Mouse (Mus musculus) MEL-GATA-1-ER (cell line): Measurements from ENCODE around the gene Hoxc11.
A peak's percentile ranks its signal among the peaks of the same experiment; 100 is the strongest.

Experiments used
- DNase-seq: peaks from one replicate; pipeline ENCODE4 v3.0.0-alpha.2; 2012; ENCODE audit warnings: low read depth; ENCODE audit errors: extremely low read depth

Hoxc11 gene

DNA sequence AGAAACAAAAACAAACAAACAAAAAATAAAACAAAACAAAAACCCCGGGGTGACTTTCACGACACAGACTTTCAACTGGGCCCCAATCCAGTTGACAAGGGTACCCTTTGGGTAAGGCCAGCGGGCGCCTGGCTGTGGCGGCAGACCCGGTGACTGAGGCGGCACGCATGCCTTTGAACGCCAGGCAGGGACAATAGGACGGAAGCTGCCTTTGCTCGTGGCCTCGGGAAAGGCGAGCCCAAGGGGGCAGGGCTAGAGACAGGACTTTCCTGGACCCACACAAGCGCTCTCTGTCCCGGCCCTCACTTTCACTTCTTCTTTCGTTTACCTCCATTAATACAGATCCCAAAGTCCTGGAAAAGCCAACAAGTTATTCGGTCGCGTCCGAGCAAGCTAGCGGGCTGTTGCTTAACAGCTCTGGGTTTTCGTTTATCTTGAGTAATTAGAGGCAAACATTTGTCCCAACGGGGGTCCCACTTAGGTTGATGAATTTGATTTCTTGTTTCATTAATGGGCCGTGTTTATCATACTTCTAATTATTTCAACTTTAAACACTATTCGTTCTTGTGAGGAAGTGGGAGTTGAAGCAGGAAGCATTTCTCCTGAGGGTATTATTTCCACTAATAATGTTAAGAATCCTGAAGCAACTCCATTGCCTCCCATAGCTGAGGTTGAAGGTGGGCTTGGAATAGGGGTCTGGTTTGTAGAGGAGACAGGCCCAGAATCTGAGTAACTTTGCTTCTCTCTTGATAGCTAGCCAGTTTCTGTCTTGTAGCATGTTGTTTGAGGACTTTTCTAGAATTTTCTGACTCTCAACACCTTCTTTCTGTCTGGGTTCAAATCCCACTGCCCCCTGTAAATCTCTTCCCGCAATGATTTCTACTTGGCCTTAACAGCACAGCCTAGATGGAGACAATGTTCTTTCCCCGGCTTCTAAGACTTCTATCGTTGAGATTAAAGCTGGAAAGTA lies 9.7 kb downstream of the Hoxc11 start:
- no peak for DNase-seq

DNA sequence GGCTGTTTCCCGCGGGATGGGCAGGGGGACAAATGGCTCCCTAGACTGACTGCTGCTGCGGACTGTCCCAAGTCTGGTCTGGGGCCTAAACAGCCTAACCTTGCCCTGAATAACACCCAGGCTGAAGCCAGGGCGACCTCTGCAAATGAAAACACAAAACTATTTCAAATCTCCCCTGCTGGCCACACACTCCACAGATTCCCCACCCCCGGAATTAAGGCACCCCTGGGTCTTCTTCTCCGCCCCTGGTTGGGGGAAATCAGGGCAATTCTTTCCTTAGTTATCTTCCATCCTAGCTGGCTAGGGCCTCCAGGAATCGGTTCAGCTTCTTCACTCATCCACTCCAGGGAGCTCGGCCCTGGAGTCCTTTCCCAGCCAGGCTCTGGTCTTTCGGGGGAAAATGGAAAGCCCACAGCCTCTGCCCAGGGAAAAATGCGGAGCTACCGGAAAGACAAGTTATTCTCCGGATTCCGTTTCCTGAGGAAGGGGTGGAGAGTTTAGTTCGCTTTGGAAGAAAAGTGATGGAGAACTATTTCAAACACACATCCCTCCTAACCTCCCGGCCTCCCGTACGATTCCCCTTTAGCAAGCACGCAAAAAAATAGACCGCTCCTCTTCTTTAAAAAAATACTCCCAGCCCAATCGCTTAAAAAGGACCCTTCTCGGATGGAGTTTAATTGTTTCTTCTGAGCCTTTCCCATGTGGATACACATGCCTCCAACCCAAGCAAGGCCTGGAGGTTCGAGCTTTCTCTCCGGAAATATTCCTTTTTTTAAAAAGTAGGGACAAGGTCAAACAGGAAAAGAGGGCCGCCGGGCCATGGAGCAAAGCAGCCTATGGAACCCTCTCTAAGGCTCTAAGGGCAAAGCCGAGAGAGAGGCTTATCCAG lies 11.0 kb downstream of the Hoxc11 start:
- no peak for DNase-seq

DNA sequence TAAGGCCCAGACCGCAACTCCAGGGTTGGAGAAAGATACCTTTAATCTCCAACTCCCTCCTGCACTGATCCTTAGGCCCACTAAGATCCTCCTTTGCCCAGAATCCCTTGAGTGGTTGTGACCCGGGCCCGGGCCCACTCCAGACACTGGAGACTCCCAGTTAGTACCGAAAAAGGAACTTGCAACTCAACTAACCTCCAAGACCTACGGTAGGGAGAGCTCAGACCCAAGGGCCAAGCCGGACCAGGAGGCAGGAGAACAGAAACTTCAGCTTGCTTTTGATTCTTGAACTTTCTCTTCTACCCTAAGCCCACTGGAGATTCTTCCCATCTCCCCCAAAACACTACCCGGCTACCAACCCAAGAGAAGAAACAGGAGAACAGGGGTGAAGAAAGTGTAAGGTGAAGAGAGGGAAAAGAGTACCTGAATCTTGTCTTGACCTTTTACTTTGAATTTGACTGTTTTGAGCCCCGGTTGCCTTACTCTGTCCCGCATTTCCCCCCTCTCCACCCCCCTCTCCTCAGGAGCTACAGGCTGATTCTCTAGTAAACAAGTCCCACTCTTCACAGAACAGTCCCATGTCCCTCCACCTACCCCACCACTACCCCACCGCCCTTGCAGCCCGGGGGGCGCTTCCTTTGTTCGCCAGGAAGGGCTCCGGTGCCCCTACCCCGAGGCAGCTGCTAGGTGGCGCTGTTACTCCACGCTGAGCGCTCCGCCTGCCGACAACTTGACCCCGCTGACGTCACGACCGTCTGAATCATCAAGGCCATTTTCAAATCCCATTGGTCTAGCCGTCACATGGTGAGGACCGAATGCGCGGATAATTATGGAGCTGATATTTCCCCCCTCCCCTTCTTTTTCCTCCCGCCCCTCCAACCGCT lies 11.9 kb downstream of the Hoxc11 start:
- peak; percentile 98 for DNase-seq

DNA sequence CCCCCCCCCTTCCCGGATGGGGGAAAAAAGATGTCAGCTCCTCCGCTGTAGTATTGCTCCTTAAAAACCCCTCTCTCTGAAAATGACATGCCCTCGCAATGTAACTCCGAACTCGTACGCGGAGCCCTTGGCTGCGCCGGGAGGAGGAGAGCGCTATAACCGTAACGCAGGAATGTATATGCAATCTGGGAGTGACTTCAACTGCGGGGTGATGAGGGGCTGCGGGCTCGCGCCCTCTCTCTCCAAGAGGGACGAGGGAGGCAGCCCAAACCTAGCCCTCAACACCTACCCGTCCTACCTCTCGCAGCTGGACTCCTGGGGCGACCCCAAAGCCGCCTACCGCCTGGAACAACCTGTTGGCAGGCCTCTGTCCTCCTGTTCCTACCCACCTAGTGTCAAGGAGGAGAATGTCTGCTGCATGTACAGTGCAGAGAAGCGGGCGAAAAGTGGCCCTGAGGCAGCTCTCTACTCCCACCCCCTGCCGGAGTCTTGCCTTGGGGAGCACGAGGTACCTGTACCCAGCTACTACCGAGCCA lies 12.6 kb downstream of the Hoxc11 start, which contains the start of gene Hoxc10:
TSS of gene Hoxc10 (plus strand) at position 21 of the 536 bp plus-strand sequence.
- DNase-seq: peak; percentile 64

DNA sequence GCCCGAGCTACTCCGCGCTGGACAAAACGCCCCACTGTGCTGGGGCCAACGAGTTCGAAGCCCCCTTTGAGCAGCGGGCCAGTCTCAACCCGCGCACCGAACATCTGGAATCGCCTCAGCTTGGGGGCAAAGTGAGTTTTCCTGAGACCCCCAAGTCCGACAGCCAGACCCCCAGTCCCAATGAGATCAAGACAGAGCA lies 13.0 kb downstream of the Hoxc11 start, which contains the start of gene Hoxc5:
TSS of gene Hoxc5 (plus strand) at position 132 of the 199 bp plus-strand sequence.
- DNase-seq: no peak

DNA sequence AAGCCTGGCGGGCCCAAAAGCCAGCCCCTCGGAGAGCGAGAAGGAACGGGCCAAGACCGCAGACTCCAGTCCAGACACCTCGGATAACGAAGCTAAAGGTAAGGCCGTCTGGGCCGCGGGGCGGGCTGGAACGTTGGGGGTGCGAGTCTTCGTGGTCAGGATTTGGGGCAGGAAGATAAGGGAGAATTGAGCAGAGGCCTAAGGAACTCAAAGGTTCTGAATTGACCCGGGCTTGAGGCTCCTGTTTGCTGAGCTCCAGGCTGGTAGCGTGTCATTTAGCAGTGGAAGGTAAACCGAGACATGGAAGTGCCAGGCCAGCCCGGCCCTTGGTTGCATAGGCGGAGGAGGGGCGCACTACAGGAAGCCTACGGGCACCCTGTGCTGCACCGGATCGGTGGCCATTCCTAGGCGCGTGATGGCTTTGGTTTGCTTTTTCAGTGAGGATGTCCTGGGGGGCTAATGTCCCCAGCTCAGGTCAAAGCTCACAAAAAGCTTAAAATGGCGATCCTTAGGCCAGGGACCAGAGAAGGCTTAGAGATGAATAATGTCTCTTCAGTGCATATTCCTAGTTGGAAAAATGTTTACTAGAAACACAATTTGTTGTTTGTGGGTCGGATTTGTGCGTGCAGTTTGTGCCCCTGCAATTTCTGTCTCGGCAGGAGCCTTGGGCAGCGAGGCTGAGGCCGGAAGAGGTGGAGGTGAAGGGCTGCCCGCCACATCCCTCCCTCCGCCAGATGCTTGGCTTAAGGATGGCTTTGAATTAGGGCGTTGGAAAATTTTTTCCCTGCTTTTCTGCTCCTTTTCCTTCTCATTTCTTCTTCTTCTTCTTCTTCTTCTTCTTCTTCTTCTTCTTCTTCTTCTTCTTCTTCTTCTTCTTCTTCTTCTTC lies 13.5 kb downstream of the Hoxc11 start:
- peak; percentile 44 for DNase-seq

DNA sequence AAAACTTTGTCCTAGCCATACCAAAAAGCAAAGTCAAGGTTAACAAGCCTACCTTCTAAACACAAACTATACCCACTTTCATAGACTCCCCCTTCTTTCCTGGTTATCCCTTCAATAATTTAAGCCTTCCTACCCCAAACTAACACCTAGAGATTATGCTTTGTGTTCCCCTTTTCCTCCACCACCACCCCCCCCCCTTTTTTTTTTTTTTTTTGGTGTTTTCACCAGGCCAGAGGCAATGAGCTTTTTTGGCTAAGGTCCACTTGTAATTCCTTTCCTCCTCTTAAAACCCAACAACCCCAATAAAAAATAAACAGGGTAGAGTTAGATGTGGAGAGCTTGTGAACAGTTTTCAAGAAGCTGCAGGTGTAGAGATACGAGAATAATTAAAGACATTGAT lies 15.1 kb downstream of the Hoxc11 start:
- no peak for DNase-seq

DNA sequence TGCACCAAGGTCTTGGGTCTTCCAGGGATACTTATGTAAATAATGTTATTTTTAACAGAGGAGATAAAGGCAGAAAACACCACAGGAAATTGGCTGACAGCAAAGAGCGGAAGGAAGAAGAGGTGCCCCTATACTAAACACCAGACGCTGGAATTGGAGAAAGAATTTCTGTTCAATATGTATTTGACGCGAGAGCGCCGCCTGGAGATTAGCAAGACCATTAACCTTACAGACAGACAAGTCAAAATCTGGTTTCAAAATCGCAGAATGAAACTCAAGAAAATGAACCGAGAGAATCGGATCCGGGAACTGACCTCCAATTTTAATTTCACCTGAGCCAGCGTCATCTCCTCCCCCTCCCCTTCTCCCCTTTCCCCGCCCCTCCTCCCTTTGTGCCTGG lies 16.5 kb downstream of the Hoxc11 start:
- no peak for DNase-seq

DNA sequence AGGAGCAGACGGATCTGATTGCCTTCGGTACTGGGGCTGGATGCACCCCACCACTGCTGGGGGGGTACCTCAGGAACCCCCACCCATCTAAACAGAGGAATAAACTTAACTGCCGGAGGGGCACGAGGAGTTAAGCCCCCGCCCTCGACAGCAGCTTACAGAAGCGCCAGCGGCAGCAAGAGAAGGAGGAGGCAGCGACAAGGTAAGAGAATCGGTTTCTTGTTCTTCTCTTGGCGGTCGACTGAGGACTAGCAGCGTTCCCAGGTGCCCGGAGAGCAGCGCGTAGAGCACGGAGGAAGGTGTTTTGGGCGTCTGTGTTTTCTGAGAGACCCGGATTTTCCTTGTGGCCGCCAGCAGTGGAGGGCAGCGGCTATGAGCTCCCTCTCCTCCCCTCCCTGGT lies 18.0 kb downstream of the Hoxc11 start:
- DNase-seq: no peak

DNA sequence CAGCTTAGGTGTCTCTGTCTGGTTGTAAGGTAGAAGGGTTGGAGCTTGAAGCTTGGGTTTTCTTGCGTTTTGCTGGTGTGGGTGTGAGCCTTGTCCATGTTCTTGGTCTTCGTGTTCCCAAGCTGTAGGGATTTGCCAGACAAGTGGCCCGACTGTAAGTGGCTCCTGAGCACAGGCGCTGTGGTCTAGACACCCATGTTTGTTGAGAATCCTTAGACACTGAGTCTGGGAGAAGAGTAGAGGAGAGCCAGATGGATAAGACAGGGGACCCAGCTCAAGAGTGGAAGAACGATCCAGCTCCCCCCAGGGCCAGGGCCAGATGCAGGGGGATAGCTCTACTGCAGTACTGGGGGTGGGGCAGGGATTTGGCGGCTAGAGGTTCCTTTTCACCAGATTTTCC lies 18.5 kb downstream of the Hoxc11 start:
- no peak for DNase-seq

DNA sequence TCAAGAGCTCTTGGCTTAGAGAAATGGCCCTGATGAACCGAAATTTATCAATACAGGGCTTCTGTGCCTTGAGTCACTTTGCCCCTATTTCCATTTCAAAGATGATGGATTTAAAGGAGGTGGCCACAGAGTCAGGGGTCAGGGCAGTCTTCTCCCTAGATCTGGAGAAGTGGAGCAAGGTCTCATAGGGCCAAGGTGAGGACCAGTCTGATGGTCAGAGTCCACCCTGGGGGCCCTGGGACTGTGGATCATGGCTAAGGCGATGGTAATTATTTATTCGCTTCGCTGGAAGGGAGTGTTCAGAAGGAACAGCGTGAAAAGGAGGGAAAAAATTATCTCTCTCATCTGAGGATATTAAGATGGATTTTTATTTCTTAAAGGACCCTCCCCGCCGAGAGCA lies 20.8 kb downstream of the Hoxc11 start:
- no peak for DNase-seq

DNA sequence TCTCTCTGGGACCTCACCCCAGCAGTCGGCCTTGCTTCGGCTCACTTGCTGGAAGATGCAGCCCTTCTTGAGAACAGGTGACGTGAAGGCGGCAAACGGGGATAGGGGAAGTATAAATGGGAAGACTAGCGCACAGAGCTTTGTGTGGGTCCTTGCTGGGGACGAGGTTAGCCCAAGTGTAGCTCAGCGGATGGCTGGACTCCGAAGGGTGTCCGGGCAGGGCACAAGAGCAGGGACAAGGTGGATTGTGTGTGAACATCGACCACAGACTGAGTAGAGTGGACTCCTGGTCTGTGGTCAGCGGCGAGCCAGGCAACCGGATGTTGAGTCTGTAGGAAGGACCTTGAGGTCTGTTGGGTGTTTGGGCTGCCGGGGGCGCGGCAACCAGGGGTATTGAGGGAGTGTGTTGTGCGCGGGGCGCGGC lies 21.5 kb downstream of the Hoxc11 start:
- DNase-seq: no peak

DNA sequence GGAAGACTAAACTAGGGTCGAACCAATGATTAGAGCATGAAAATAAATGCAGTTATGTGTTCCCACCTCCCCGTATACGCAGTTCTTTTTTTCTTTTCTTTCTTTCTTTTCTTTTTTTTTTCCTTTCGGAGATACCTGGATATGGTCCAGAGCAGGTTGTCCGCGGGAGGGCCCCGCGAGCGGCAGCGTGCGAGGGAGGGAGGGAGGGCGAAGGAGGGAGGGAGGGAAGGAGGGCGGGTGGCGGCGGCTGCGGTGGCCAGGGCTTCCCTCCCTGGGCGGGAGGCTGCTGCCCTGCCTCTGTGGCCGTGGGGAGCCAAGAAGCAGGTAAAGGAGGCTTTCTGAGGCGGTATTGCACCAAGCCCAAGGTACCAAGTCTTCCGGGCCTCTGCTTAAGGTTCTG lies 21.9 kb downstream of the Hoxc11 start, which contains the start of gene Hoxc9:
TSS of gene Hoxc9 (plus strand) at position 269 of the 400 bp plus-strand sequence.
- DNase-seq: no peak

DNA sequence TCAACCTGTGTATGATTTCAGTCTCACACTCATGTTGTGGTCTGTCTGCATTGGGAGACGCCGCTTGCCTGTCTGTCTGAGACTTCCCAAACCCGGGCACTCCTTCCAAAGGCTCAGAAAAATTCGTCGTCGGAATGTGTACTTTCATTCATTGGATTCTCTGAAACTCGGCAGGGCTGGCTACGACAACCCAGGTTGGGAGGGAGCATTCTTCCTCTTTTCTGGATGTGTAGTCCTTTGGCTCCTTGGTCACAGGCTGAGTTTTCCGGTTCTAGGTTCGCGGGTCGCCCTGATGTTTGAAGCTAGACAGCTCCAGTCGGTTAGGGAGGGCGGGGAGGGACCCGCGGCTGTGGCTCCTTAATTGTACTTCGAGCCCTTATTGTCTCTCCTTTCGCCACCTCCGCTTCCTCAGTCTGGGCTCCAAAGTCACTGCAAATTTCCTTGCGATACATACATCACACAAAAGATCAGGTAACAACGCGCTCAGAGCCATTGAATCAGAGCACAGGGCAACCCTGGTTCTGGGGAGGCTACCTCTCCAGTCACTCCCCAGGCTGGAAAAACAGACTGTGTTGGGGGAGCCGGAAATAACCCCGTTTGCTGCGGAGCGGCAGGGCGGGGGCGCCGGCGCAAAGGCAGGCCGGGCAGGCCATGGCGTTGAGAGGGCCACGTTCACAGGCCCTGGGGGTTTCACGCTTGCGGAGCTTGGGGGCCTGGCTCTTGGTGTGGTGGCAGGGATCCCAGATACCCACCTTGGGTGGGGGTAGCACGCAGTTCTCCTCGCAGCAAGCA lies 22.6 kb downstream of the Hoxc11 start:
- no peak for DNase-seq

DNA sequence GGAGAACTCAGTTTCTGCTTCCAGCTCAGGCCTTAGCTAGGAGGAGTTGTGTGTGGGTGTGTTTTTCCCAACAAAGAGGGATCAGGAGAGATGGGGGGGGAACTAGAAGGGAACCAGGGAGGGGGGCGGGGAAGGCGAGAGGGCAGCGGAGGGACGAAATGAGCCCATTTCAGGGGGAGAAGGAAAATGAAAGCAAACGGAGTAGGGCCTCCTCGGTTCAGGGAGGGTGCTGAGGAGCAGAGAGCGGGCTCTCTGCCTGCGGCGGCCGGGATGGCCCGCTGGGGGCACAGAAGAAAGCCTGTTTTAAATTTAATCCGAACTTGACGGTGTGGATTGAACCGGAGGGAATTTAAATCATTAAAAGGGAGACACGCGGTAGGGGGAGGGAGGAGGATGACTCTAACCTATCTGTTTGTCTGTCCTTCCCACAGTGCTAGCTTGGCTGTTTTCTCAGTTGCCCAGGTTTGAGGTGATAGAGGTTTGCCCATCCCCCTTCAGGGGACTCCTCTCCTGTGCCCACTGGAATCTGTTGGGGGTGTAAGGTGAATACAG lies 23.3 kb downstream of the Hoxc11 start:
- DNase-seq: no peak

DNA sequence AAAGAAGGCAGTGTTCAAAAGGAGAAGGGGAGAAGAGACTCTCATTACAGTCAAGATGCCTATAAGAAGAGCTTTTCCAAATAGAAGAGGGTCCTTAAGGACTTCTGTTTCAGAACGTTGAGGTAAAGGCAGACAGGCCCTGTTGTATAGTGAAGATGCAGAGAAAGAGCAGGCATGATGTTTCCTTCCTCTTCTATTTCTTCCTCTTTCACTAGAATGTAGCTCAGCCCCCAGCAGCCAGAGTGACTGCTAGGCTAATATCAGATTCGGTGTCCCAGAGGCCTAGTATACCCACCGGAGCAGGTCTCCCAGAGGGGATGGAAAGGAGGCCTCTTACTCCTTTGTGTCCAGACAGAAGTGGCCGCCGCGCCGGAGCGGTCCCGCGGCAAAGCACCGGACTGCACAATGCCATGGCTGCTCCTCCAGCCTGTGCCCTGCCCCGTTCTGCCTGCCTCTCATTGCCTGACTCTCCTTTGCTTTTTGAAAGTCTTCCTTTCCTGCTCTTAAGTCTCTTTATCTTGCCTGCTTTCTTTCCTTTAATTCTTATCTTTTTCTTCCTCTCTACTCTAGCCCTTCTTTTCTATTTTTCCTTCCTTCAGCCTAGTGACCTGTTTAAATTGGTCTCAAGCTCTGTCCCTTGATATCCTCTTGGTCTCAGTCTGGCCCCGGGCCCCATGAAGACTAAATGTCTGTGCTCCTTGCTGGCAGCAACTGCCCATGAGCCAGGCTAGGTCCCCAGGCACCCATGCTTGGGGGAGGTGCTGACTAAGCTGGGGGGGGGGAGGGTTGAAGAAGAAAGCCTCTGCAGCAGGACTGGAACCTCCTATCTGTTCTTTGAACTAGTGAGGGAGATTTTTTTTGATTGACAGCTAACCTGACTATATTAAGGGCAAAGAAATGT lies 24.6 kb downstream of the Hoxc11 start:
- DNase-seq: peak; percentile 83

DNA sequence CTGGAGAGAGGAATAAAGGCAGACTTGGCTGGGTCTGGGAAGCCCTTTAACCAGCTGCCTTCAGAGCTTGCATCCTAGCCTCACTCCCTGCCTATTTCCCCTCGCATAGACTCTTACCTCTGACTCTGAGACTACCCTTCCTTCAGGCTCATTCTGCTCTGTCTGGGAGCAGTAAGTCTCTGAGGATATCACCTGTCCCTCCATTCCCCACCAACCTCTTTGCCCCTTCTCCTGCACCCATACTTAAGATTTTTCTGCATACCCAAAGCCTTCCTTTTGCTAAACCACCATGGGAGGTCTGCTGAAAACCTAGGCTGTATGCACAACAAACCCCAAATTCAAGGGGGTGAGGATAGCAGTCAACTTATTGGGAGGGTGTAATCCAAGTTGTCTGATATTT lies 25.7 kb downstream of the Hoxc11 start:
- no peak for DNase-seq

DNA sequence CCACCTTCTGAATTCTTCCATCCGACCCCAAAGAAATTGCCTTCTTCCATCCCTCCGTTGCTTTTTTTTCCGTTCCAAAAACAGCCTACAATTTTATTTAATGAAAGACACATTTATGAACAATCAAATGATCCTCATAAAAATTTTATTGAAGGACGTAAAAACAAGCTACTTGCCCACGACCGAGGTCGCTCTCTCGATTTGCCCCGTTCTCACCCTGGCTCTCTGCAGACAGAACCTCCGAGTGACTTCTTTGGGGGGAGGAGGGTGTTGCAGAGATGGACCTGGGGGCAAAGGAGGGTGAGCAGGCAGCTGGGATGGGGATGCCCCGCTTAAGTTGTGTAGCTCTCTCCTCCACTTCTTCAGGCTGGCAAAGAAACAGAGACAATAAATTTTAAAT lies 26.1 kb downstream of the Hoxc11 start:
- DNase-seq: no peak
